In the genomic region with DNA sequence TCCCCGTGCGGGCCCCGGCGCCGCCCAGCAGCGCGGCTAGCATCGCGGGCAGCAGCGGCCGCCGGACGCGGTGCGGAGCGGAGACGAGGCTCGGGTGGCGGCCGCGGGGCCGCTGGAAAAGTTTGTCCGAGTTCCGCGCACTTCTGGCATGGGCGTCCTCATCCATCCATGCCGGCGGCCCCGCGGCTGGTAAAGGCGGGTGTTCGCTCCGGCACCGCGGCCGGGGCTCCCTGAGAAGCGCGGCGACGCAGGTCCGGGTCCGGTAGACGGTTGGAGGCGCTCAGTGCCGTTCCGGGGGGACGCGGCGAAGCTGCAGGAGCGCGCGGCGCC, we compare ENCODE assay signal across 8 mouse cellular contexts. TPM values are rescaled to one million over a fixed set of nuclear protein-coding genes. Genes with fewer than 3 reads are reported as not detected.
DNase-seq lines count a peak whose midpoint lies in the region; ATAC-seq and TF ChIP-seq lines count a peak whose summit lies in the region.

No protein-coding gene starts in this region.

- no peaks in the 10 kb centered on the region for H3K27me3 ChIP-seq in embryonic facial prominence, embryonic 12.5 days
- peaks cover 3% of the 10 kb centered on the region; the same call in 1 of the 2 replicates for H3K27me3 ChIP-seq in intestine, embryonic 14.5 days (replicated peaks; ENCODE audit: control insufficient read depth, insufficient read depth, low read length)
- no peaks in the 10 kb centered on the region for H3K27me3 ChIP-seq in neural tube, embryonic 12.5 days (replicated peaks)

- peaks cover 5% of the 10 kb centered on the region; the same call in 1 of the 2 replicates for H3K36me3 ChIP-seq in embryonic facial prominence, embryonic 12.5 days
- H3K36me3 ChIP-seq in intestine, embryonic 14.5 days (ENCODE audit: control insufficient read depth, insufficient read depth, low read length): no peaks in the 10 kb centered on the region
- H3K36me3 ChIP-seq in neural tube, embryonic 12.5 days: peaks cover 6% of the 10 kb centered on the region; the same call in 1 of the 2 replicates

- peak overlapping the region; percentile 73 for H3K27ac ChIP-seq in left cerebral cortex, adult 2 months
- H3K27ac ChIP-seq in embryonic facial prominence, embryonic 12.5 days: peak overlapping the region; percentile 100
- H3K27ac ChIP-seq in intestine, embryonic 14.5 days (ENCODE audit: low read depth): peak overlapping the region; percentile 99
- H3K27ac ChIP-seq in neural tube, embryonic 12.5 days: peak overlapping the region; percentile 97

- no peak for DNase-seq in left cerebral cortex, adult 2 months (ENCODE audit: extremely low spot score in 1 of 2, low spot score in 2 of 2)
- no peak for DNase-seq in left cerebral cortex, adult 11 months (ENCODE audit: low spot score)
- DNase-seq in intestine, embryonic 14.5 days (ENCODE audit: low spot score): no peak
- DNase-seq in urinary bladder, adult 18-20 months (ENCODE audit: low spot score in 2 of 2): no peak
- no peak for DNase-seq in thymus, postnatal 25 days
- no peak for DNase-seq in kidney, adult 9 months

- under 1% methylated on average over 53 of the region's 53 CpGs for WGBS in embryonic facial prominence, embryonic 12.5 days
- under 1% methylated on average over 53 of the region's 53 CpGs for WGBS in intestine, embryonic 14.5 days
- WGBS in neural tube, embryonic 12.5 days: under 1% methylated on average over 53 of the region's 53 CpGs

- H3K9me3 ChIP-seq in embryonic facial prominence, embryonic 12.5 days: no peaks in the 10 kb centered on the region
- H3K9me3 ChIP-seq in intestine, embryonic 14.5 days (ENCODE audit: control insufficient read depth, low read length): no peaks in the 10 kb centered on the region
- no peaks in the 10 kb centered on the region for H3K9me3 ChIP-seq in neural tube, embryonic 12.5 days

- TF ChIP-seq CTCF in left cerebral cortex, adult 2 months (IDR thresholded peaks at IDR 0.05): no peak

- H3K9ac ChIP-seq in embryonic facial prominence, embryonic 12.5 days: peak overlapping the region; percentile 100
- H3K9ac ChIP-seq in intestine, embryonic 14.5 days (ENCODE audit: low read length): peak overlapping the region; percentile 97
- H3K9ac ChIP-seq in neural tube, embryonic 12.5 days: peak overlapping the region; percentile 99

- ATAC-seq in embryonic facial prominence, embryonic 12.5 days (ENCODE audit: insufficient number of reproducible peaks, insufficient read depth, low FRiP score, low TSS enrichment): no peak; the same call in 1 of the 2 replicates
- no peak for ATAC-seq in intestine, embryonic 14.5 days (replicated peaks; ENCODE audit: low FRiP score, low TSS enrichment, low read depth)
- ATAC-seq in neural tube, embryonic 12.5 days (ENCODE audit: low FRiP score, low read depth): no peak

- H3K4me2 ChIP-seq in embryonic facial prominence, embryonic 12.5 days (replicated peaks): peak overlapping the region; percentile 56
- peak overlapping the region; percentile 60 for H3K4me2 ChIP-seq in intestine, embryonic 14.5 days (ENCODE audit: low read length)
- peak overlapping the region; percentile 81 for H3K4me2 ChIP-seq in neural tube, embryonic 12.5 days (replicated peaks)

- peak overlapping the region; percentile 61 for H3K4me3 ChIP-seq in left cerebral cortex, adult 2 months
- H3K4me3 ChIP-seq in embryonic facial prominence, embryonic 12.5 days: peak overlapping the region; percentile 99
- H3K4me3 ChIP-seq in intestine, embryonic 14.5 days (ENCODE audit: low read depth, low read length): peak overlapping the region; percentile 79
- peak overlapping the region; percentile 91 for H3K4me3 ChIP-seq in neural tube, embryonic 12.5 days

- intact Hi-C loops in left cerebral cortex, adult 2 months (cut with DNase I): loop anchor here (5.0 kb wide), 6 partner anchors 69 to 566 kb away; no protein-coding TSS in a partner anchor

- H3K4me1 ChIP-seq in embryonic facial prominence, embryonic 12.5 days: peaks cover 33% of the 10 kb centered on the region
- H3K4me1 ChIP-seq in intestine, embryonic 14.5 days (replicated peaks; ENCODE audit: control insufficient read depth, insufficient read depth, low read length): peaks cover 11% of the 10 kb centered on the region
- peaks cover 22% of the 10 kb centered on the region for H3K4me1 ChIP-seq in neural tube, embryonic 12.5 days

RNA-seq across cellular contexts. Expression of a gene that starts 0.4 kb away (rescaled TPM):
- total RNA-seq in left cerebral cortex, adult 2 months (2021): 1 to 10 TPM; 8.1 to 8.9 TPM
- 261 and 307 TPM in 2 replicates for polyA plus RNA-seq in embryonic facial prominence, embryonic 12.5 days (2016; fragmentation: Nextera tagmentation; extraction: Ambion mirVana)
- polyA plus RNA-seq in intestine, embryonic 14.5 days (2014; fragmentation: Nextera tagmentation; extraction: Ambion mirVana): 116 and 120 TPM in 2 replicates
- polyA plus RNA-seq in neural tube, embryonic 12.5 days (2016; fragmentation: Nextera tagmentation; extraction: Ambion mirVana): 153 and 168 TPM in 2 replicates
